Mouse (Mus musculus) liver, postnatal 0 days (tissue): ENCODE data around the gene Rab26.

ENCODE experiments used
- CTCF ChIP-seq: sonication (generic); IDR thresholded peaks from 2 replicates; pipeline ENCODE4 v1.5.1; 2016; ENCODE audit warnings: antibody characterized with exemption, low read depth
- EP300 ChIP-seq: IDR thresholded peaks from 2 replicates; pipeline ENCODE4 v1.6.1; 2016; ENCODE audit warnings: antibody characterized with exemption, low read depth, mild to moderate bottlenecking

GRCm38 (mm10) chr17:24529883-24530282 lies 4.1 kb downstream of the Rab26 start:
- TF ChIP-seq CTCF (no peak), EP300 (no peak)
